Mouse (Mus musculus) heart, embryonic 11.5 days (tissue): ENCODE results near the gene Prdm8. TPM values are rescaled to one million over a fixed set of nuclear protein-coding genes. Genes with fewer than 3 reads are reported as not detected.
A peak's percentile ranks its signal among the peaks of the same experiment; 100 is the strongest.

Source experiments
- ATAC-seq: fragments of 200-750 bp; cut with Nextera tagmentation; replicated peaks from 2 replicates; pipeline ENCODE4 v1.8.0; 2017; ENCODE audit warnings: moderate library complexity; ENCODE audit not compliant: insufficient number of reproducible peaks, low FRiP score, low TSS enrichment
- H3K27ac ChIP-seq: fragments of 300-500 bp; sonication (generic); 2 replicates; pipeline ENCODE4 v1.5.1; 2014; ENCODE audit warnings: mild to moderate bottlenecking, low read depth, low read length
- H3K27me3 ChIP-seq: fragments of 300-500 bp; sonication (generic); 2 replicates; pipeline ENCODE4 v1.6.1; 2014; ENCODE audit warnings: mild to moderate bottlenecking, low read length, mixed read lengths; ENCODE audit not compliant: control insufficient read depth, insufficient read depth
- H3K36me3 ChIP-seq: fragments of 300-500 bp; sonication (generic); 2 replicates; pipeline ENCODE4 v1.6.1; 2014; ENCODE audit warnings: mild to moderate bottlenecking, low read length, moderate library complexity, mixed read lengths; ENCODE audit not compliant: control insufficient read depth, insufficient read depth
- H3K4me1 ChIP-seq: fragments of 300-500 bp; sonication (generic); 2 replicates; pipeline ENCODE4 v1.6.1; 2014; ENCODE audit warnings: low read length; ENCODE audit not compliant: control insufficient read depth, insufficient read depth
- H3K4me2 ChIP-seq: fragments of 300-500 bp; sonication (generic); 2 replicates; pipeline ENCODE4 v1.6.1; 2014; ENCODE audit warnings: mild to moderate bottlenecking, moderate library complexity
- H3K4me3 ChIP-seq: fragments of 300-500 bp; sonication (generic); 2 replicates; pipeline ENCODE4 v1.5.1; 2014; ENCODE audit warnings: low read depth, low read length
- H3K9ac ChIP-seq: fragments of 300-500 bp; sonication (generic); 2 replicates; pipeline ENCODE4 v1.6.1; 2014; ENCODE audit warnings: mild to moderate bottlenecking, low read depth, low read length, moderate library complexity
- H3K9me3 ChIP-seq: fragments of 300-500 bp; sonication (generic); replicated peaks from 2 replicates; pipeline ENCODE4 v1.6.1; 2016; ENCODE audit warnings: low read length; ENCODE audit not compliant: control insufficient read depth
- WGBS: fragments of 180-500 bp; shearing (Covaris S2); extraction: QIAGEN DNeasy Blood & Tissue Kit; methylation state at CpG from one replicate; pipeline ENCODE4 v1.1.7; 2014; ENCODE audit not compliant: insufficient replicate concordance; 5-methylcytosine and 5-hydroxymethylcytosine counted together
- polyA plus RNA-seq: library from polyadenylated mRNA; unstranded; fragments of >200 nt; fragmentation: Nextera tagmentation; extraction: Ambion mirVana; gene quantifications from 2 replicates; pipeline ENCODE4 v1.2.1, GENCODE M21; 2014

The Prdm8 gene
- polyA plus RNA-seq: not detected in 2 replicates

GRCm38 (mm10) chr5:98167180-98167824 lies at the start of gene Prdm8:
Gene Prdm8 (plus strand): TSS chr5:98167198.
- ATAC-seq: peak; percentile 88
- H3K4me2 ChIP-seq: peak within 1 kb of the TSS; percentile 91
- H3K9me3 ChIP-seq: no peaks in the 10 kb centered on the region
- H3K36me3 ChIP-seq: no peaks in the 10 kb centered on the region
- H3K9ac ChIP-seq: peak within 1 kb of the TSS; percentile 43; the same call in 1 of the 2 replicates
- under 1% methylated on average over 50 of the region's 51 CpGs for WGBS
- H3K27me3 ChIP-seq: peaks cover 64% of the 10 kb centered on the region
- peak within 1 kb of the TSS; percentile 58 for H3K4me3 ChIP-seq
- peaks cover 9% of the 10 kb centered on the region; the same call in 1 of the 2 replicates for H3K4me1 ChIP-seq
- H3K27ac ChIP-seq: no peak within 1 kb of the TSS

GRCm38 (mm10) chr5:98127074-98127473 lies 39.9 kb upstream of the Prdm8 start:
- H3K4me3 ChIP-seq: no peak overlapping the region
- H3K27me3 ChIP-seq: no peaks in the 10 kb centered on the region
- no peak overlapping the region for H3K4me2 ChIP-seq
- no peaks in the 10 kb centered on the region for H3K36me3 ChIP-seq
- WGBS: 80% methylated on average over 3 of the region's 3 CpGs
- H3K27ac ChIP-seq: no peak overlapping the region
- no peaks in the 10 kb centered on the region for H3K9me3 ChIP-seq
- H3K4me1 ChIP-seq: no peaks in the 10 kb centered on the region
- ATAC-seq: no peak
- no peak overlapping the region for H3K9ac ChIP-seq

GRCm38 (mm10) chr5:98138545-98139296 lies 28.3 kb upstream of the Prdm8 start:
- Histone ChIP-seq H3K9me3 (no peaks in the 10 kb centered on the region), H3K36me3 (no peaks in the 10 kb centered on the region), H3K9ac (no peak overlapping the region), H3K4me2 (no peak overlapping the region), H3K27ac (no peak overlapping the region), H3K4me3 (no peak overlapping the region), H3K27me3 (no peaks in the 10 kb centered on the region), H3K4me1 (no peaks in the 10 kb centered on the region)
- 79% methylated on average over 14 of the region's 14 CpGs for WGBS
- no peak for ATAC-seq

GRCm38 (mm10) chr5:98139297-98139660 lies 27.7 kb upstream of the Prdm8 start:
- Histone ChIP-seq H3K27me3 (no peaks in the 10 kb centered on the region), H3K4me2 (no peak overlapping the region), H3K4me3 (no peak overlapping the region), H3K27ac (no peak overlapping the region), H3K9ac (no peak overlapping the region), H3K4me1 (no peaks in the 10 kb centered on the region), H3K9me3 (no peaks in the 10 kb centered on the region), H3K36me3 (no peaks in the 10 kb centered on the region)
- no peak for ATAC-seq
- WGBS: 77% methylated on average over 3 of the region's 3 CpGs

GRCm38 (mm10) chr5:98146895-98147294 lies 20.1 kb upstream of the Prdm8 start:
- WGBS: 58% methylated on average over 3 of the region's 3 CpGs
- H3K36me3 ChIP-seq: no peaks in the 10 kb centered on the region
- no peak overlapping the region for H3K4me2 ChIP-seq

GRCm38 (mm10) chr5:98166116-98166515 lies 882 bp upstream of the Prdm8 start:
- Histone ChIP-seq H3K9me3 (no peaks in the 10 kb centered on the region), H3K4me2 (peak overlapping the region; percentile 91), H3K27ac (no peak overlapping the region), H3K4me3 (peak overlapping the region; percentile 58; the same call in 1 of the 2 replicates), H3K27me3 (peaks cover 52% of the 10 kb centered on the region), H3K4me1 (peaks cover 9% of the 10 kb centered on the region; the same call in 1 of the 2 replicates), H3K36me3 (no peaks in the 10 kb centered on the region), H3K9ac (no peak overlapping the region)
- WGBS: 2% methylated on average over 15 of the region's 15 CpGs
- ATAC-seq: no peak

More at GRCm38 (mm10) chr5:98146895-98147294, 20.1 kb upstream of the Prdm8 start:
- Histone ChIP-seq H3K27ac (no peak overlapping the region), H3K4me1 (no peaks in the 10 kb centered on the region), H3K9me3 (no peaks in the 10 kb centered on the region; the same call in 1 of the 2 replicates), H3K27me3 (no peaks in the 10 kb centered on the region), H3K4me3 (no peak overlapping the region), H3K9ac (no peak overlapping the region)
- ATAC-seq: no peak

- Histone ChIP-seq H3K4me1 (peaks cover 9% of the 10 kb centered on the region; the same call in 1 of the 2 replicates), H3K9me3 (no peaks in the 10 kb centered on the region), H3K36me3 (no peaks in the 10 kb centered on the region), H3K4me2 (peak overlapping the region; percentile 91), H3K9ac (no peak overlapping the region), H3K27ac (no peak overlapping the region), H3K27me3 (peaks cover 77% of the 10 kb centered on the region), H3K4me3 (peak overlapping the region; percentile 58)
- under 1% methylated on average over 37 of the region's 37 CpGs for WGBS
- no peak for ATAC-seq
Observed at GRCm38 (mm10) chr5:98168356-98169285, 1.6 kb downstream of the Prdm8 start.
